Mouse (Mus musculus): ENCODE measurements around the gene Cypt14. TPM values are rescaled to one million over a fixed set of nuclear protein-coding genes. Genes with fewer than 3 reads are reported as not detected.
"Not testable (repeated sequence)": the region's sequence is repeated elsewhere in the genome, so short reads cannot be mapped to it uniquely, and the experiment has no call there.

The Cypt14 gene
- not detected in 2 replicates for polyA plus RNA-seq (2016; fragmentation: Nextera tagmentation; extraction: Ambion mirVana)

DNA sequence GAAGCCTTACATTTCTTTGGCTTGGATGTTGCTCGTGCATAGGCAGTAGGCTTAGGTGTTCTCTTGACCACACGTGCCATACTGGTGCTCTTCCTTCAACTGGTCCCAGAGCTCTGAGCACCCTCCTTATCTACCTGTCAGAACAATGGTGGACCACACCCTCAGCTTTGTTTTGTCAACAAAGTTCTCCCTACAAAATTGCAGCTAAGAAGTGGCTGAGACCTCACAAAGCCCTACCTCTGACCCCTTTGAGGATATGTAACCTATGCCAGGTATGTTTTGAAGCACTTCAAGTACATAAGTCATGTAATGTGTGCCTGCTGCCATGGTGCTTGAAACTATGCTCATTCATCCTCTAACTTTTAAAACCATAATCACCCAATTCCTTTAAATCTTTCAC is at the start of gene Cypt14:
Gene Cypt14, minus strand, starts transcription at position 101 of the 400 bp plus-strand sequence.
- H3K9me3 ChIP-seq (replicated peaks); DNase-seq (ENCODE audit: low spot score); H3K4me1 ChIP-seq; H3K4me3 ChIP-seq; H3K27ac ChIP-seq (replicated peaks); H3K36me3 ChIP-seq; H3K27me3 ChIP-seq (ENCODE audit: low read depth, poor library complexity, severe bottlenecking): not testable (repeated sequence)
- WGBS, result 87% methylated on average over 2 of the region's 2 CpGs

Data from midbrain, embryonic 10.5 days (tissue).